Mouse (Mus musculus): ENCODE measurements around the gene 1190005I06Rik.

DNA sequence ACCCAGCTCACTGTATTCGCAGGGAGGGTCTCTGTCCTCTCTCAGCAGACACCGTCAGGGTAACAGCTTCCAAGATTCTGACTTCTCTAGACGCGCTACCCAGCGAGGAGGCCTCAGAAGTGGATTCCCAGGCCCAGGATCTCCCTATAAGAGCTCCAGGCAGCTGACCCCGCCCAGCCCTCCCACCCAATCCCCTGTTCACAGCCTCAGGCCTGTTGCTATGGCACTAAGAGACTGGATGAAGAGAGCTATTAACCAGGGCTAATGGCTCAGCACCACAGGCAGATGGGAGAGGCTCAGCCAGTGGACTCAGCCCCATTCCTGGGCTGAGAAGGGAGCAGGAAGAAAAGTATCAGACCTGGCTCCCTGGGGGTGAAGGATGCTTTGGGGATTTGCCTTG, 44.8 kb downstream of the 1190005I06Rik start:
- no peak for TF ChIP-seq CTCF (IDR thresholded peaks at IDR 0.05; ENCODE audit: insufficient read depth, low read depth, low read length)
- TF ChIP-seq POLR2A (IDR thresholded peaks at IDR 0.05; ENCODE audit: insufficient read depth, low read depth, low read length): no peak

Data from olfactory bulb, adult 2 months (tissue).